Mouse (Mus musculus) granulocyte monocyte progenitor cell, adult 5-6 weeks (primary cell): ENCODE measurements around the gene Sh3tc1. TPM values are rescaled to one million over a fixed set of nuclear protein-coding genes. Genes with fewer than 3 reads are reported as not detected.

Experiments
- ATAC-seq: replicated peaks from 2 replicates; pipeline ENCODE4 v1.8.0; 2016; ENCODE audit warnings: mild to moderate bottlenecking, moderate TSS enrichment, inconsistent platforms; ENCODE audit not compliant: poor library complexity, severe bottlenecking
- total RNA-seq, 2 experiments: library from RNA; stranded (forward) in 1 of 2; stranded (reverse) in 1 of 2; fragments of 200-712, 200-1000 nt in 1 of 2; fragments of >200 nt in 1 of 2; fragmentation: Nextera tagmentation in 1 of 2; gene quantifications; 2 replicates each; pipeline ENCODE4 v1.2.3; 2014 to 2017

Gene Sh3tc1
- total RNA-seq, 2 experiments from 2014 or later, result 5.1 to 26.5 TPM

DNA sequence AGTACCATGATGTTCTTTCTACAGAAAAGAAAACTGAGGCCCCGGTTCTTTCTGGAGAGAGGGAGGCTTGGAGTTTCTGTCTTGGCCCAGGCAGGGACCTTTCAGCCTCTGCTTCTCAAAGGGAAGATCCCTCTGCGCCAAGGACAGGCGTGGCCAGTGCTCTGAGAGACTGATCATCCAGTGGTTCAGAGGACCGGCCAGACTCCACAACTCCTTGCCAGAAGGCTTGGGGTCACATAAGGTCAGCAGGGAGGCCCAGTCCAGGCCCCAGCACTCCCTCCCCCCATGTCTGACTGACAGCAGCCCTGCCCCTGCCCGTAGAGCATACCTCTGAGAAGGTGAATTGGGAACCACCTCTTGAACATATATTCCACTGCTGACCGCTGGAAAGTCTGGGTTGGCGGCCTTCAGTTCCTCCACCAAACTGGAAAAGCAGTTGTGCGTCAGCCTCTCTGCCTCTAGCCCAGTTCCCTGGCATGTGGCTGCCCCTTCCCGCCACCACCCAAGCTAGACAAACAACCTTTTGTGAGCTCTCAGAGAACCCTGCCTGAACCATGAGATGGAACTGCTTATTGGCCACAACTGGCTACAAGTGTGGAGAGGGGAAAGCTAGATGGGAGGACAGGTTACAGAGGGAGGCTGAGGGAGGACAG lies 85.9 kb downstream of the Sh3tc1 start:
- ATAC-seq, result no peak

DNA sequence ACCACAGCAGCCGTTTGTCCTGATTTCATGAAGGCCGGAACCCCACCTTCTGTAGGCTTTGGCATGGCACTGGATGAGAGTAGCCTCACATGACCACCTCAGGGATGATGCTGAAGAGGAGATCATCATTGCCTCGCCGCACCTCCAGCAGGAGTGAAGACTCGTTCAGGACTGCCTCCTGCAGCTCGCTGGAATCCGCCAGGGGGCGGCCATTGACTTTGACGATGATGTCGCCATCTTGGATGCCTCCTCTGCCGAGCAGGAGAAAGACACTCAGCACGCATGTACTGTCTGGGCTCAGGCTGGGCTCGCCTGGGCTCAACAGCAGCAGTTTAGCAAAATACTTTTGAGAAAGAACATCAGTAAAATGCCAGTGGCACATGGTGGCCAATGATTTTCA lies 86.9 kb downstream of the Sh3tc1 start:
- ATAC-seq, result no peak

DNA sequence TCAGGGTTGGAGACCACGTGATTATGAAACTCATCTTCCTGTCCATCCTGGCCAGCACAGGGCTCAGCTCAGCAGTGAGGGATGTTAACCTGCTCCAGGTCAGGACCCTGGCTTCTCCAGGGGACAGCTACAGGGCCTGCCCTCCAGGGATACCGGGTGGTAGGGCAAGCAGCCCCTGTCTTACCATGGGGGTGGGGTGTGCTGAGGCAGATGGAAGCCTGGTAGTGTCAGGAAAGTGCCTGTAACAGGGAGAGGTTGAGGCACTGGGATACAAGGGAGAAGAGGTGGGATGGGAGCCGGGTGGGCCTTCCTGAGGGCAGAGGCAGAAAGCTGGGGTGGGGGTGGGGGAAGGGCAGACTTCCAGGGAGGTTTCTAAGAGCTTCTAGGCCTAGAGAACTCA lies 87.5 kb downstream of the Sh3tc1 start:
- no peak for ATAC-seq

DNA sequence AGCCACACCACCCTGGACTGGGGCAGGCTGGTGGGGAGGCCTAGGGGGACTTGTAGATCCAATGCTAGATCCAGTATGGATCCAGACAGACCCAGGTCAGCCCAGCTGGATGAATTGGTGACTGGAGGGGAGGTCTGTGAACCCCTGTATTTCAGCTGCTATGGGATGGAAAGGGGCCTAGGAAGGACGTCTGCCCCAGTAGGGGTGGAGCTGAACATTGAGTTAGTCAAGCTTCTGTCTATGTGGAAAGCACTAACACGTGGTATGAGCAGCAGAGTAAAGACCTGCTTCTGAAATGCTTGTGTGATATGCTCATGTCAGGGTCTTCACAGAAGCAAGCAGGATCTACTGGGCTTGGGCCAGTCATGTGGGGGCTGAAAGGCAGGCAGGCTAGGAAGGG lies 91.6 kb downstream of the Sh3tc1 start:
- ATAC-seq, result no peak

DNA sequence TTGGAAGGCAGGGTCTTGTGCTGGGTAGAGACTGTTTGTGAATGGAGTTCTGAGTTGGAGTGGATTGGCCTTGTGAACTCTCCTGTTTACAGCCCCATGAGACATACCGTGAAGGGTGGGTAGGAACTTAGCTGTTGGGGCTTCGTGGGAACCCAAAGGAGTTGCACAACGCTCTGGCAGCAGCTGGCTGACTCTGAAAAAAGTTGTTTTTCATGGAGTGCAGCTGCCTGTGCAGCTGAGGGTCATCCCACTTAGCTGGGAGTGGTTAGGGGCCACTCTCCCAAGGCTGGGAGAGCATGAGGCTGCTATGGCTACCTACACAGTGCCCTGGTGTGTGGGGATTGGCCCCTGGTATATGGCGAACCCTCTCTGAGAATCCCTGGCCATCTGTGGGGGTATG lies 92.2 kb downstream of the Sh3tc1 start:
- ATAC-seq, result peak; percentile 42

Other genes starting within 250 kb of the Sh3tc1 start
- not detected in 2 replicates for gene Cpz, start 214.3 kb downstream of the Sh3tc1 start, total RNA-seq (2014; fragmentation: Nextera tagmentation)
- gene Cpz, start 214.3 kb downstream of the Sh3tc1 start, total RNA-seq (2017), result not detected in 2 replicates
- gene Trmt44, start 164.9 kb downstream of the Sh3tc1 start, total RNA-seq (2014; fragmentation: Nextera tagmentation), result 8.1 and 9.5 TPM in 2 replicates
- gene Trmt44, start 164.9 kb downstream of the Sh3tc1 start, total RNA-seq (2017), result 8.5 and 13.3 TPM in 2 replicates
- 41.4 and 56.5 TPM in 2 replicates for gene Acox3, start 156.9 kb downstream of the Sh3tc1 start, total RNA-seq (2014; fragmentation: Nextera tagmentation)
- 25.3 and 34.5 TPM in 2 replicates for gene Acox3, start 156.9 kb downstream of the Sh3tc1 start, total RNA-seq (2017)
- gene Htra3, start 60.2 kb downstream of the Sh3tc1 start, total RNA-seq (2014; fragmentation: Nextera tagmentation), result not detected in 2 replicates
- not detected in 2 replicates for gene Htra3, start 60.2 kb downstream of the Sh3tc1 start, total RNA-seq (2017)
- gene Ablim2, start 17.9 kb upstream of the Sh3tc1 start, total RNA-seq (2014; fragmentation: Nextera tagmentation), result 1.6 TPM in 1 of 2 replicates, not detected in the other
- gene Ablim2, start 17.9 kb upstream of the Sh3tc1 start, total RNA-seq (2017), result 0.22 TPM in 1 of 2 replicates, not detected in the other
- gene Afap1, start 153.3 kb upstream of the Sh3tc1 start, total RNA-seq (2014; fragmentation: Nextera tagmentation), result 23.7 and 36.0 TPM in 2 replicates
- 17.9 and 20.4 TPM in 2 replicates for gene Afap1, start 153.3 kb upstream of the Sh3tc1 start, total RNA-seq (2017)